In the genomic region with DNA sequence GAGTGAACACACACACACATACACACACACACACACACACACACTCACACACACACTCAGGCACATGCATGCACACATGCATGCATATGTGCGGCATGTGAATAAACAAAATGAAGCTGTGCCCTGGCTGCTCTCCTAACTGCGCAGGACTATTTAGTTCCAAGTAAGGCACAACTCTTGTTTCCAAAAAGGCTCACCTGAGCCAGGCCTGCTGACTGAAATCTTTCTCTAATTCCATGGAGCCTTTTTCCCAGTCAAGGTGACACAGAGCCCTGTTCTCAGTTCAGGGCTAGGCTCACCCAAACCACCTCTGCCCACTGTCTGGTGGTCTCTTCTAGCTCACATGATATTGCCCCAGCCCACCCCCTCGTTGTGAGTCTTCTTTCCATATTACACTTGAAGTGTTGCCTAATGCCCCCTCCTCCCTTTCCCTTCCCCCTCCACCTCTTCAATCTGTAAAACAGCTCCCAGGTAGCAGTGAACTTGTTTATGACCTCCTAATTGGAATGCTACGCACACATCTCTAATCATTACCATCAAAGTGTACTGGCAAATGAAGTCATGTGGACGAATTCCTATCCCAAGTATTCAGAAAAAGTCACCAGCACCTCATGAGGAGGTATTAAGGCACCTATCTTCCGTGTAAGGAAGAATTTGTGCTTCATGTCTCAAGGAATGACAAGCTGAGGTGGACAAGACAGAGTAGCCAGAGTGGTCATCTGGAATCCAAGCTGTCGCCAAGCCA, we compare ENCODE assay signal across 17 mouse cellular contexts.
A peak's percentile ranks its signal among the peaks of the same experiment; 100 is the strongest.
DNase-seq lines count a peak whose midpoint lies in the region; ATAC-seq lines count a peak whose summit lies in the region.
"Had no signal": no experiment of that assay in that cellular context is flagged by ENCODE, and none has a peak within 500 bp of the region (broad histone marks: within the 10 kb centered on the region; RNA-seq: fewer than 3 reads in every experiment).

No protein-coding gene starts in this region.

- ATAC-seq in liver, embryonic 13.5 days (ENCODE audit: low read depth), result no peak
- no peak for ATAC-seq in liver, embryonic 11.5 days (replicated peaks; ENCODE audit: low FRiP score)
- ATAC-seq in midbrain, embryonic 11.5 days (ENCODE audit: low FRiP score), result no peak
- ATAC-seq in midbrain, embryonic 14.5 days (ENCODE audit: low FRiP score, low TSS enrichment), result no peak
- ATAC-seq: forebrain, embryonic 14.5 days had no signal

- no peak overlapping the region for H3K9ac ChIP-seq in liver, embryonic 13.5 days
- no peak overlapping the region for H3K9ac ChIP-seq in liver, embryonic 11.5 days (ENCODE audit: low read depth, low read length)
- no peak overlapping the region for H3K9ac ChIP-seq in midbrain, embryonic 11.5 days (ENCODE audit: low read length)
- H3K9ac ChIP-seq in midbrain, embryonic 14.5 days (replicated peaks; ENCODE audit: low read length), result no peak overlapping the region
- H3K9ac ChIP-seq: hindbrain, embryonic 15.5 days; midbrain, embryonic 12.5 days had no signal

- H3K27me3 ChIP-seq in liver, embryonic 13.5 days, result no peaks in the 10 kb centered on the region
- no peaks in the 10 kb centered on the region for H3K27me3 ChIP-seq in liver, embryonic 11.5 days (replicated peaks; ENCODE audit: control insufficient read depth, insufficient read depth, low read length)
- H3K27me3 ChIP-seq in midbrain, embryonic 11.5 days (ENCODE audit: control insufficient read depth, insufficient read depth, low read length), result no peaks in the 10 kb centered on the region
- H3K27me3 ChIP-seq in midbrain, embryonic 14.5 days (ENCODE audit: control insufficient read depth, insufficient read depth, low read length), result no peaks in the 10 kb centered on the region
- H3K27me3 ChIP-seq: hindbrain, embryonic 15.5 days; midbrain, embryonic 12.5 days had no signal

- DNase-seq in liver, embryonic 13.5 days, result no peak
- DNase-seq in liver, embryonic 11.5 days (ENCODE audit: low spot score), result no peak
- DNase-seq in midbrain, embryonic 11.5 days (ENCODE audit: low spot score, missing footprints), result peak; percentile 78
- no peak for DNase-seq in midbrain, embryonic 14.5 days
- peak; percentile 20 for DNase-seq in kidney, postnatal 14 days
- DNase-seq in right cerebral cortex, postnatal 10 days (ENCODE audit: low spot score in 2 of 2), result no peak
- no peak for DNase-seq in ovary, postnatal 10 days (ENCODE audit: low spot score)
- DNase-seq: adrenal gland, postnatal 10 days; B cell, adult 2 months; cerebellum, adult 11 months; cerebellum, postnatal 25 days; left cerebral cortex, postnatal 4 days; right cerebral cortex, postnatal 4 days had no signal

- H3K9me3 ChIP-seq in liver, embryonic 13.5 days (replicated peaks), result no peaks in the 10 kb centered on the region
- no peaks in the 10 kb centered on the region for H3K9me3 ChIP-seq in liver, embryonic 11.5 days (ENCODE audit: control insufficient read depth, low read length)
- no peaks in the 10 kb centered on the region for H3K9me3 ChIP-seq in midbrain, embryonic 11.5 days (ENCODE audit: control insufficient read depth, low read length)
- no peaks in the 10 kb centered on the region for H3K9me3 ChIP-seq in midbrain, embryonic 14.5 days (ENCODE audit: control insufficient read depth, low read length)
- H3K9me3 ChIP-seq: hindbrain, embryonic 15.5 days; midbrain, embryonic 12.5 days had no signal

- H3K4me2 ChIP-seq in liver, embryonic 13.5 days, result 0 out of 2 replicates have a peak overlapping the region, but pooled peaks have one; percentile 6
- H3K4me2 ChIP-seq in liver, embryonic 11.5 days, result no peak overlapping the region
- no peak overlapping the region for H3K4me2 ChIP-seq in midbrain, embryonic 11.5 days
- no peak overlapping the region for H3K4me2 ChIP-seq in midbrain, embryonic 14.5 days (ENCODE audit: low read length)
- H3K4me2 ChIP-seq: heart, embryonic 11.5 days; hindbrain, embryonic 15.5 days; midbrain, embryonic 12.5 days had no signal

- no peak overlapping the region for H3K27ac ChIP-seq in liver, embryonic 13.5 days
- no peak overlapping the region for H3K27ac ChIP-seq in liver, embryonic 11.5 days (ENCODE audit: low read depth, low read length)
- H3K27ac ChIP-seq in midbrain, embryonic 11.5 days (ENCODE audit: low read depth, low read length), result no peak overlapping the region
- H3K27ac ChIP-seq in midbrain, embryonic 14.5 days (replicated peaks; ENCODE audit: low read depth, low read length), result no peak overlapping the region
- H3K27ac ChIP-seq: hindbrain, embryonic 15.5 days; midbrain, embryonic 12.5 days had no signal

- H3K4me1 ChIP-seq in liver, embryonic 13.5 days (replicated peaks), result no peaks in the 10 kb centered on the region
- no peaks in the 10 kb centered on the region for H3K4me1 ChIP-seq in liver, embryonic 11.5 days (replicated peaks; ENCODE audit: control insufficient read depth, insufficient read depth, low read length)
- H3K4me1 ChIP-seq in midbrain, embryonic 11.5 days (ENCODE audit: control insufficient read depth, insufficient read depth, low read length), result peaks cover 18% of the 10 kb centered on the region
- peaks cover 14% of the 10 kb centered on the region; the same call in 1 of the 2 replicates for H3K4me1 ChIP-seq in midbrain, embryonic 14.5 days (ENCODE audit: control insufficient read depth, insufficient read depth, low read length)

- WGBS in liver, embryonic 13.5 days (ENCODE audit: insufficient replicate concordance), result 63% methylated on average over 7 of the region's 7 CpGs
- 77% methylated on average over 7 of the region's 7 CpGs for WGBS in liver, embryonic 11.5 days
- 88% methylated on average over 7 of the region's 7 CpGs for WGBS in midbrain, embryonic 11.5 days
- 87% methylated on average over 7 of the region's 7 CpGs for WGBS in midbrain, embryonic 14.5 days

- no peaks in the 10 kb centered on the region for H3K36me3 ChIP-seq in liver, embryonic 13.5 days
- no peaks in the 10 kb centered on the region for H3K36me3 ChIP-seq in liver, embryonic 11.5 days (ENCODE audit: control insufficient read depth, insufficient read depth, low read length)
- no peaks in the 10 kb centered on the region for H3K36me3 ChIP-seq in midbrain, embryonic 11.5 days (ENCODE audit: control insufficient read depth, insufficient read depth, low read length)
- no peaks in the 10 kb centered on the region for H3K36me3 ChIP-seq in midbrain, embryonic 14.5 days (ENCODE audit: control insufficient read depth, insufficient read depth, low read length)
- H3K36me3 ChIP-seq: hindbrain, embryonic 15.5 days; midbrain, embryonic 12.5 days had no signal

- H3K4me3 ChIP-seq in liver, embryonic 13.5 days (replicated peaks), result no peak overlapping the region
- no peak overlapping the region for H3K4me3 ChIP-seq in liver, embryonic 11.5 days (ENCODE audit: low read depth, low read length)
- H3K4me3 ChIP-seq in midbrain, embryonic 11.5 days (ENCODE audit: low read depth, low read length), result no peak overlapping the region
- no peak overlapping the region for H3K4me3 ChIP-seq in midbrain, embryonic 14.5 days (replicated peaks; ENCODE audit: low read depth, low read length)
- H3K4me3 ChIP-seq: hindbrain, embryonic 15.5 days; midbrain, embryonic 12.5 days had no signal

Comparison
In these comparisons a context has a peak if more than half of its experiments do, and no peak if none do; other contexts are left out.
1. DNase-seq: peak in midbrain, embryonic 11.5 days (single experiment) and kidney, postnatal 14 days (single experiment); none in liver, embryonic 13.5 days (single experiment), liver, embryonic 11.5 days (single experiment), midbrain, embryonic 14.5 days (single experiment), right cerebral cortex, postnatal 10 days (0 of 2) and ovary, postnatal 10 days (single experiment).